Mouse (Mus musculus) bone marrow macrophage, adult 2 months (primary cell): Measurements from ENCODE around the gene Zfpl1. TPM values are rescaled to one million over a fixed set of nuclear protein-coding genes. Genes with fewer than 3 reads are reported as not detected.

Experiments
- H3K27ac ChIP-seq: 2 replicates; pipeline ENCODE4 v1.5.1; 2012; ENCODE audit warnings: low read depth, low read length; ENCODE audit not compliant: insufficient read depth
- H3K4me1 ChIP-seq: 2 replicates; pipeline ENCODE4 v1.6.1; 2012; ENCODE audit warnings: low read length; ENCODE audit not compliant: control insufficient read depth, insufficient read depth
- H3K4me3 ChIP-seq: 2 replicates; pipeline ENCODE4 v1.5.1; 2012; ENCODE audit warnings: mild to moderate bottlenecking, low read length, moderate library complexity; ENCODE audit not compliant: insufficient read depth
- CTCF ChIP-seq: IDR thresholded peaks from 2 replicates; pipeline ENCODE4 v1.5.1; 2012; ENCODE audit warnings: low read depth, mild to moderate bottlenecking, low read length, moderate library complexity
- POLR2A ChIP-seq: IDR thresholded peaks from 2 replicates; pipeline ENCODE4 v1.6.1; 2012; ENCODE audit warnings: mild to moderate bottlenecking, low read depth, low read length, borderline replicate concordance
- polyA plus RNA-seq: library from polyadenylated mRNA; stranded (reverse); fragments of >200 nt; gene quantifications from 2 replicates; pipeline ENCODE4 v1.2.4, GENCODE M21; 2012; ENCODE audit not compliant: missing spikeins, insufficient read depth, insufficient read length

Gene Zfpl1
- polyA plus RNA-seq, 1 experiment, result 40.5 TPM

GRCm38 (mm10) chr19:6121761-6122160 lies 37.0 kb upstream of the Zfpl1 start:
- TF ChIP-seq CTCF (no peak), POLR2A (no peak)
- peaks cover 5% of the 10 kb centered on the region for H3K4me1 ChIP-seq
- H3K27ac ChIP-seq, result no peak overlapping the region
- H3K4me3 ChIP-seq, result no peak overlapping the region

GRCm38 (mm10) chr19:6118677-6119185 lies 34.0 kb upstream of the Zfpl1 start:
- TF ChIP-seq CTCF, result no peak
- TF ChIP-seq POLR2A, result no peak
- Histone ChIP-seq H3K4me3 (peak overlapping the region; percentile 97), H3K27ac (peak overlapping the region; percentile 93)

GRCm38 (mm10) chr19:6117986-6118676 lies 33.4 kb upstream of the Zfpl1 start, which contains the start of gene Sac3d1:
Sac3d1 (minus strand) TSS chr19:6118650.
- peak within 1 kb of the TSS; percentile 97 for H3K4me3 ChIP-seq
- TF ChIP-seq CTCF (no peak), POLR2A (0 out of 2 replicates have a peak, but pooled peaks have one; percentile 71)
- peaks cover 11% of the 10 kb centered on the region for H3K4me1 ChIP-seq
- peak within 1 kb of the TSS; percentile 93 for H3K27ac ChIP-seq

More at GRCm38 (mm10) chr19:6118677-6119185, 34.0 kb upstream of the Zfpl1 start:
- H3K4me1 ChIP-seq, result peaks cover 11% of the 10 kb centered on the region

GRCm38 (mm10) chr19:6117346-6117985 lies 32.7 kb upstream of the Zfpl1 start:
- Histone ChIP-seq H3K4me3 (peak overlapping the region; percentile 97), H3K27ac (peak overlapping the region; percentile 93), H3K4me1 (peaks cover 11% of the 10 kb centered on the region)
- no peak for TF ChIP-seq POLR2A
- no peak for TF ChIP-seq CTCF

DNA sequence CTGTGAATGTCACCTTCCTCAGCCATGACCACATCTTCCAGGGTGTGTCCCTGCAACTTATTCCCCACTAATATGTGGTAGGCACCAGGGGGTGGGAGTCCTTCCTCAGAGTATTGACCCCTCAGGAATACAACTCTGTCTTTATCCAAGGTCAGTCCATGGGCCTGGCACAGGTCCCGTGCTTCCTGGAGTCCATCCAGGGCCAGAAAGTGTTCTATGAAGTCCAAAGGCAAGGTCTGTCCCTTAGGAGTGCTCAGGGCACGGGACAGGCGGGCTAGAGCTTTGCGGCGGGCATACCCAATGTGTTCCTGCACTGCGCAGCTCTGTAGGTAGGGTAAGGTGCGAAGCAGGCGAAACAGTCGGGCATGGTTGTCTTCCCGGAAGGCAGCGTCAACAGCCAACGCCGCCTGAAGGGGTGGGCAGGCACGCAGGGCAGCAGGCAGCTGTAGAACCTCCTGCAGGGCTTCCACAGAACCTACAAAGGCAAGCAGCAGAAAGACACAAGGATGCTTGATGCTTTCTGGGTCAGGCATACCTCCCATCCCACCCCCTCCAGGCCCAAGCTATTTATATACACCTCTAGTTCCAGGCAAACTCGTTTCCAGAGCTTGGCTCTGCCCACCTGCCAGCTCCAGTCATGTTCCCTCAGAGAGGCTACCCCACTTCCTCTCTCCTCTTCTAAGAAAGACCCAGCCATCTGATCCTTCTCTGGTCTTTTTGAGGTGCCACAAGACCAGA lies 31.5 kb upstream of the Zfpl1 start:
- Histone ChIP-seq H3K4me1 (peaks cover 11% of the 10 kb centered on the region), H3K4me3 (peak overlapping the region; percentile 97; the same call in 1 of the 2 replicates), H3K27ac (no peak overlapping the region)
- TF ChIP-seq POLR2A (no peak), CTCF (no peak)

- Histone ChIP-seq H3K27ac (no peak overlapping the region), H3K4me1 (peaks cover 9% of the 10 kb centered on the region), H3K4me3 (no peak overlapping the region)
- no peak for TF ChIP-seq POLR2A
- TF ChIP-seq CTCF, result no peak
Observed at GRCm38 (mm10) chr19:6113116-6113515, 28.4 kb upstream of the Zfpl1 start.

- TF ChIP-seq CTCF (no peak), POLR2A (no peak)
Observed at GRCm38 (mm10) chr19:6105586-6105985, 20.8 kb upstream of the Zfpl1 start, which contains the start of gene Naaladl1. Naaladl1 (plus strand) TSS chr19:6105782.

DNA sequence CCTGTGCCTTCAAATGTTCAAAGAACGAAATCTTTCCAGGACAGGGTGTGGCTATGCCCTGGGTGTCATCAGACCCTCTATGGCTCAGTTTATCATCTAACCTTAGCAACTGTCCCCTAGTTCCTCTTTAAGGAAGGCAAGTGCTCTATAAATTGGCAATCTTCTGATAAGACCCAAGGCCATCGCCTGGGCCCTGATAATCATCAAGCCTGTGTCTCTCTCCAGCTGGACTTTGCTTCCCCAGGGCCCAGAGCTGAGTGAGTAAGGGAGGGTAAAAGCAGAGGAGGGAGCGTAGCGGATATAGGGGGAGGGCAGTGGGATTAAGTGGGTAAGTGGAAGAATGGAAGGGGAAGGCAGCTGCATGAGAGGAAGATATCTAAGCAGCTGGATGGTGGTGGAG lies 19.7 kb upstream of the Zfpl1 start:
- Histone ChIP-seq H3K4me3 (no peak overlapping the region), H3K27ac (no peak overlapping the region), H3K4me1 (peaks cover 3% of the 10 kb centered on the region)
- no peak for TF ChIP-seq CTCF
- no peak for TF ChIP-seq POLR2A

More at GRCm38 (mm10) chr19:6105586-6105985, 20.8 kb upstream of the Zfpl1 start, which contains the start of gene Naaladl1:
- Histone ChIP-seq H3K4me3 (no peak within 1 kb of the TSS), H3K4me1 (0 out of 2 replicates have a peak, but pooled peaks cover 3% of the 10 kb centered on the region), H3K27ac (no peak within 1 kb of the TSS)

GRCm38 (mm10) chr19:6102169-6102853 lies 17.6 kb upstream of the Zfpl1 start:
- Histone ChIP-seq H3K4me1 (peaks cover 21% of the 10 kb centered on the region), H3K4me3 (no peak overlapping the region), H3K27ac (no peak overlapping the region)
- TF ChIP-seq POLR2A (no peak), CTCF (no peak)
